Mouse (Mus musculus) ES-E14 (cell line): ENCODE data around the gene Bri3bp. TPM values are rescaled to one million over a fixed set of nuclear protein-coding genes. Genes with fewer than 3 reads are reported as not detected.

Experiments used
- DNase-seq: peaks from one replicate; pipeline ENCODE4 v3.0.0-alpha.2; 2013; ENCODE audit warnings: low read depth, low spot score
- H3K27ac ChIP-seq: 2 replicates; pipeline ENCODE4 v1.5.1; 2012; ENCODE audit warnings: low read depth, mild to moderate bottlenecking, low read length, moderate library complexity, mixed read lengths; ENCODE audit not compliant: poor library complexity, insufficient read depth, severe bottlenecking
- H3K36me3 ChIP-seq: 2 replicates; pipeline ENCODE4 v1.6.1; 2012; ENCODE audit warnings: mild to moderate bottlenecking, low read length, moderate library complexity, mixed read lengths; ENCODE audit not compliant: control insufficient read depth, poor library complexity, insufficient read depth, severe bottlenecking
- H3K4me1 ChIP-seq, 2 experiments: fragments of 150-350 bp in 1 of 2; sonication (generic) in 1 of 2; 2 replicates each; pipeline ENCODE4 v1.6.1; 2012; ENCODE audit warnings: low read length in 2 of 2, mild to moderate bottlenecking in 1 of 2, mixed read lengths in 1 of 2; ENCODE audit not compliant: control insufficient read depth in 2 of 2, insufficient read depth in 2 of 2, poor library complexity in 1 of 2
- H3K4me3 ChIP-seq, 2 experiments: fragments of 150-350 bp in 1 of 2; sonication (generic) in 1 of 2; 2 replicates each; pipeline ENCODE4 v1.5.1; 2012; ENCODE audit warnings: low read length in 2 of 2, low read depth in 1 of 2, mild to moderate bottlenecking in 1 of 2, mixed read lengths in 1 of 2; ENCODE audit not compliant: insufficient read depth in 1 of 2, poor library complexity in 1 of 2, severe bottlenecking in 1 of 2
- H3K9ac ChIP-seq: 2 replicates; pipeline ENCODE4 v1.6.1; 2012; ENCODE audit warnings: low read depth, mild to moderate bottlenecking, low read length, mixed read lengths; ENCODE audit not compliant: poor library complexity, insufficient read depth, severe bottlenecking
- H3K9me3 ChIP-seq: fragments of 150-350 bp; sonication (generic); 2 replicates; pipeline ENCODE4 v1.6.1; 2012; ENCODE audit warnings: low read depth, mild to moderate bottlenecking, low read length; ENCODE audit not compliant: control insufficient read depth, insufficient read depth
- CHD2 ChIP-seq: IDR thresholded peaks from 2 replicates; pipeline ENCODE4 v1.6.1; 2014; ENCODE audit warnings: mild to moderate bottlenecking, low read depth, low read length, inconsistent platforms
- HCFC1 ChIP-seq: IDR thresholded peaks from 2 replicates; pipeline ENCODE4 v1.6.1; 2012; ENCODE audit warnings: low read length, inconsistent platforms, borderline replicate concordance; ENCODE audit not compliant: insufficient read depth
- MAFK ChIP-seq: IDR thresholded peaks from 2 replicates; pipeline ENCODE4 v1.6.1; 2014; ENCODE audit warnings: mild to moderate bottlenecking, low read depth, low read length, inconsistent platforms; ENCODE audit not compliant: insufficient read depth
- ZC3H11A ChIP-seq: IDR thresholded peaks from 2 replicates; pipeline ENCODE4 v1.6.1; 2012; ENCODE audit warnings: low read depth, mild to moderate bottlenecking, inconsistent platforms, low read length, borderline replicate concordance
- ZNF384 ChIP-seq: IDR thresholded peaks from 2 replicates; pipeline ENCODE4 v1.6.1; 2012; ENCODE audit warnings: low read depth, low read length, inconsistent platforms
- in situ Hi-C, 2 experiments: fragments of 600-800 bp; cut with MboI; formaldehyde crosslinking; loops; one replicate each; pipeline ENCODE4 v1.15.1; 2025; ENCODE audit warnings: low sequenced_read_pairs in 2 of 2, inconsistent platforms in 1 of 2; ENCODE audit not compliant: unreplicated experiment in 2 of 2
- total RNA-seq: library from RNA; depleted of rRNA; stranded (reverse); fragments of 300-350 nt; gene quantifications from 2 replicates; pipeline ENCODE4 v1.2.3, GENCODE M21; 2012

Gene Bri3bp
- total RNA-seq, 1 experiment = 52.7 TPM

DNA sequence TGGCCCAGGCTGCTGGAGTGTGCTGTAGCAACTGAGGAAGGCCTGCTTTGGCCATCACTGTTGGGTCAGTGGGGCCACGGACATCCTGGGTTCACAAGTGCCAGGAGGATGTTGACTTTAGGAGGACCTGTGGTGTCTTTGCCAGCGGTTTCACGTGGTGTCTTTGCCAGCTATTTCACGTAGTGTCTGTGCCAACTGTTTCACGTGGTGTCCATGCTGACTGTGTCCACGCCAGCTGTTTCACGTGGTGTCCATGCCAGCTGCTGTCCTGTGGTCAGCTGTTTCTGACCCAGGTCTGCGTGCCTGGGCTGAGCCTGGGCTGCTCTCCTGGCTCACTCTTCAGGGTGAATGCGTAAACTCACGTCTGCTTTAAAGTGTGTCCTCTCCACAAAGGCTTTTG is 54.3 kb downstream of the Bri3bp start:
- no peaks in the 10 kb centered on the region; the same call in 1 of the 2 replicates for H3K36me3 ChIP-seq
- TF ChIP-seq CHD2 = no peak
- no peak for TF ChIP-seq ZNF384
- no peak for TF ChIP-seq HCFC1
- no peak for TF ChIP-seq ZC3H11A
- no peak for TF ChIP-seq MAFK
- no peak overlapping the region for H3K4me3 ChIP-seq
- no peak overlapping the region for H3K9ac ChIP-seq
- no peak for DNase-seq
- no peaks in the 10 kb centered on the region for H3K9me3 ChIP-seq
- peaks cover 0 to 10% of the 10 kb centered on the region in 2 experiments; a peak in 2 of 4 replicates for H3K4me1 ChIP-seq
- no peak overlapping the region for H3K27ac ChIP-seq
- in situ Hi-C loops = no loop called here

DNA sequence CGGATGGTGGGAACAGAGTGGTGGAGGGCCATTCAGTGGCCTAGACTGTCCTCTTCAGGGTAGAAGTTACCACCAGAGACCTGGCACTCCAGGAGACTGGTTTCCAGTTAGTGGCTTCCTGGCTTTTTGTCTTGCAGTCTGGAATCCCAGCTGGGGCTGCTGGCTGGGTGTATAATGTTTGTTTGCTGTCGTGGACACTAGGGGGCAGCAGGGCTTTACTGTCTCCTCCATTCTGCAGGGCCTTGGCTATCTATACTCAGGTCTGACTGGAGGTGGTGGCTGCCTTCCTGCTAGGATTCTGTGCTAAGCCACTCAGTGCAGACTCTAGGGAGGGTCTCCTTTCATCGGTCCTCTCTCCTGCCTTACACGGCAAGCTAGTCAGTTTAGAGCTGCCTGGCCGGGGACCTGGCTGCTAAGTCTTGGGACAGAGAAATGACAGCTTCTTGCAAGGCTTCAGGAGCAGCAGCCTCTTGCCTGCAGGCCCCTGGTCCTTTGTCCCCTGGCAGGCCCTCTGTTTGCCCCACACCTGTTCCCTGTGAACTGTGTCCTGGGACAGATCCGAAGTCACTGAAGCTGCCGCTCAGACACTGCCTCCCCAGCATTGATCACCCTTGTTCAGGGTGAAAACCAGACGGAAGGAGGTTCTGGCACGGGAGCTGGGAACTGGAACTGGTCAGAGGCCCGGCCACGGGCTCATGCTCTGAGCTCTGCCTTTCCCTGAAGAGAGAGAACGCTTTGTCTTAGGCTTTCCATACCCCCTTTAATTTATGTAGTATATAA is 56.6 kb downstream of the Bri3bp start:
- in situ Hi-C loops = no loop called here
- Histone ChIP-seq H3K9me3 (no peaks in the 10 kb centered on the region), H3K36me3 (no peaks in the 10 kb centered on the region; the same call in 1 of the 2 replicates), H3K4me1 (peaks cover 0 to 5% of the 10 kb centered on the region in 2 experiments; a peak in 2 of 4 replicates), H3K4me3 (no peak overlapping the region), H3K27ac (no peak overlapping the region), H3K9ac (no peak overlapping the region)
- TF ChIP-seq MAFK = no peak
- TF ChIP-seq ZC3H11A = no peak
- no peak for TF ChIP-seq CHD2
- TF ChIP-seq HCFC1 = no peak
- TF ChIP-seq ZNF384 = no peak
- peak; percentile 63 for DNase-seq

DNA sequence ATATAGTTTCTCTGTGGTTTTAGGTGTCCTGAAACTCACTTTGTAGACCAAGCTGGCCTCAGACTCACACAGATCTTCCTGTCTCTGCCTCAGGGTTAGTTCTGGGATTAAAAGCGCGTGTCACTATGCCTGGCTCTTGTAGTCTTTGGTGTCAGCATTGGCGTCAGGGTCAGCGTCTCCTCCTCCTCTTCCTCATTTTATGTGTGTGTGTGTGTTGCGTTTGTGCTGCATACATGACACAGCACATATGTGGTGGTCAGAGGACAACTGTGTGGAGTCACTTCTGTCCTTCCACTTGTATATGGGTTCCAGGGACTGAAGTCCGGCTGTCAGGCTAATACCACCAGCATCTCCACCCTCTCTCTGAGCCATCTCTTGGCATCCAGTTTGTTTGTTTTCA is 60.1 kb downstream of the Bri3bp start:
- in situ Hi-C loops = no loop called here
- H3K36me3 ChIP-seq = peaks cover 7% of the 10 kb centered on the region; the same call in 1 of the 2 replicates

DNA sequence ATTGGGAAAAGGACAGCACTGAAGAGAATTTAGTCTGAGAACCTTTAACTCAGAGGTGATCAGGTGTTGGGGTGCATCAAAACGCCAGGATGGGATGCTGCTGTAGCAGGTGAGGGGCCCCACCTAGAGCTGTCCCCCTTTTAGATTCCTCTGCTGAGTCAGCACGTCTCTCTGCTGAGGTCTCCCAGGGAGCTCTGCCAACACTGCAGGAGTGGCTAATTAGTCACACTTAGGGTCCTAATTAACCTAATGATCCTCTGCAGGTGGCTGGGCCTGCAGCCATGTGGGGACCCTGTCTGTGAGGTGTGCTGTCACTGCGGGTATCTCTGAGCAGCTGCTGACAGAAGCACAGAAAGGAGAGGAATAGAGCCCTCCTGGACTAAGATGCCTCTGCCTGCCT is 60.8 kb downstream of the Bri3bp start:
- no peak overlapping the region for H3K27ac ChIP-seq
- H3K36me3 ChIP-seq = peaks cover 7% of the 10 kb centered on the region; the same call in 1 of the 2 replicates
- H3K9ac ChIP-seq = no peak overlapping the region
- H3K4me1 ChIP-seq = 0 out of 4 replicates have a peak, but pooled peaks cover 0 to 5% of the 10 kb centered on the region in 2 experiments
- no peaks in the 10 kb centered on the region for H3K9me3 ChIP-seq
- in situ Hi-C loops = no loop called here
- no peak for DNase-seq
- TF ChIP-seq CHD2 = no peak
- TF ChIP-seq MAFK = peak; percentile 65
- TF ChIP-seq HCFC1 = no peak
- no peak overlapping the region for H3K4me3 ChIP-seq

More for the DNA sequence above, 60.1 kb downstream of the Bri3bp start:
- H3K9me3 ChIP-seq = no peaks in the 10 kb centered on the region
- TF ChIP-seq CHD2 (no peak), ZC3H11A (no peak), HCFC1 (no peak), MAFK (no peak), ZNF384 (no peak)
- DNase-seq = no peak
- H3K4me3 ChIP-seq = no peak overlapping the region
- H3K9ac ChIP-seq = no peak overlapping the region
- H3K27ac ChIP-seq = no peak overlapping the region
- H3K4me1 ChIP-seq = 0 out of 4 replicates have a peak, but pooled peaks cover 0 to 3% of the 10 kb centered on the region in 2 experiments
